Mouse (Mus musculus): Measurements from ENCODE around the gene Iqcm.

GRCm38 (mm10) chr8:75642958-75643357 lies 194.5 kb downstream of the Iqcm start:
- no peak for TF ChIP-seq CTCF (IDR thresholded peaks at IDR 0.05; ENCODE audit: low read depth)
- TF ChIP-seq EP300 (IDR thresholded peaks at IDR 0.05; ENCODE audit: low read depth) = no peak
